Mouse (Mus musculus) kidney, postnatal 25 days (tissue): ENCODE measurements around the gene R3hdml.
"Not testable (repeated sequence)": the region's sequence is repeated elsewhere in the genome, so short reads cannot be mapped to it uniquely, and the experiment has no call there.

Source experiments
- DNase-seq, 2 experiments: peaks; one replicate each; pipeline ENCODE4 v3.0.0; 2021; ENCODE audit warnings: mixed read lengths in 2 of 2

The R3hdml gene

GRCm38 (mm10) chr2:163492018-163492417, at the start of gene R3hdml:
Gene R3hdml (plus strand): TSS chr2:163492318.
- DNase-seq, result peak in 1 of 2 experiments; percentile 27

- no peak for DNase-seq
These were observed 48.6 kb upstream of the R3hdml start for GRCm38 (mm10) chr2:163443543-163443942.

GRCm38 (mm10) chr2:163444017-163444416, 48.1 kb upstream of the R3hdml start:
- DNase-seq, result no peak

DNA sequence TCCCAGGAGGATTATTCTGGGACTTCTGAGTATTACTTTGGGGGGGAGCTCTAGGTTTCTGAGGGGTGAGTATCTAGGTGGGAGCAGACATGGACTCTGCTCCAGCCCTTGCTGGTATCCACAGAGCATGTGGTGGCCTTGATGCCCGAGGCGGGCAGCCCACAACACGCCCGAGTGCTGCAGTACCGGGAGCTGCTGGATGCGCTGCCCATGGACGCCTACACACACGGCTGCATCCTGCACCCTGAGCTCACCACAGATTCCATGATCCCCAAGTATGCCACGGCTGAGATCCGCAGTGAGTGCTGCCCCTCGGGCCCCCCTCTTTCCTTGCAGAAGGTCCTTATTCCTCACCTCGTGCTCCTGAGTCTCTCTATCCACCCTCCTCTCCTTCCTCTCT, 44.7 kb upstream of the R3hdml start:
- no peak for DNase-seq

DNA sequence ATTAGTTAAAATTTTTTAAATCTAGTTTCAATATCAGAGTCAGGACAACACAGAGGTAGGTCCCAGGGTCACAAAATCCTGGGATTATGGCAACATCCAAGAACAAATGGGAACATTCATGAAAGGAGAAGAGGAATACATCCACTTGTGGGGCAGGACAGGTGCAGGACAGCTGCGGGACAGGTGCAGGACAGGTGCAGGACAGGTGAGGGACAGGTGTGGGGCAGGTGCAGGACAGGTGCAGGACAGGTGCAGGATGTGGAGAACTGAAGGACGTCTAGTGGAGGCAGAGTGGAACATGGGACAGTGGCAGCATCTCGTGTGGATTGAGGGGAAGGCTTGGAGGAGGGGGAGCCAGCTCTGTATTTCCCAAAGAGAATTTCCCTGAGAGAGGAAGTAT, 42.8 kb upstream of the R3hdml start:
- DNase-seq, result no peak

DNA sequence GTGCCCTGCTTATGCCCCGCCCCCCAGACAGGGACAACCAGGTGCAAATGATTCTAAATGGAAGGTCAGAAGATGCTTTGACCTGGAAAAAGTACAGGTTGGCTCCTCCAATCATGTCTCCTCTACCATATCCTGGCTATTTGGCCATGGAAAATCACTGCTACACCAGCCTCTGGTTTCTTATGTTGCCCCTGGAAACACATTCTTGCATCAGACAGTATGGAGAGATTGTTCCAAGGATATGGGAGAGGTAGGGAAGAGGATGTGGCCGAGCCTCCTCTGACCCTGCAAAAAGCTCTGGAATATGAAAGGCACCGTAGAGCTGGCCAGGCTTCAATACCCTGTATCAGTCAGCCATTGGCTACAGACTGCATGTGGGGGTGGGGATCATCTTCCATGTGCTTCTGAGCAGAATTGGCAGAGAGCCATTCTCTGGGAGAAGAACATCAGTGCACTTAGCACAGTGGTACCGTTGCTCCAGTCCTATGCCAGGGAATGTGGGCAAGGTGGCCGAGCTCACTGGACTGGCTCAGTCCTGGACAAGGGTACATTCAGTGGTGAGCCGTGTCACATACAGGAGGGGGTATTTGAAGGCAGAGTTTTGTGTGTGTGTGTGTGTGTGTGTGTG, 41.3 kb upstream of the R3hdml start:
- DNase-seq, result no peak

DNA sequence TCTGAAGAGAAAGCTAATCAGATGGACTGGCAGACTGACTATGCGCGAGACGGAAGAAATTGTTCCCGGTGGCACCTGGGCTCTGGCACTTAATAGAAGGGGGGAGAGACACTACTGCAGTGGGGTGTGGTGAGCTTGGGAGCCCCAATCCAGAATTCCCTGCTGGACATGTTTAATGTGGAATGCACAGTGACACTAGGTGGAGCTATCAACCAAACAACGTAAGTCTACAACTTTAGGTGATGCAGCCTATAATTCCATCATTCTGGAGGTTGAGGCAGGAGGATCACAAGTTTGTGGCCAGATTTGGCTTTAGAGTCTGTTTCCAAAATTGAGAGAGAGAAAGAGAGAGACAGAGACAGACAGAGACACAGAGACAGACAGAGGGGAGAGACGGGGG, 39.4 kb upstream of the R3hdml start:
- DNase-seq, result no peak

GRCm38 (mm10) chr2:163453378-163453777, 38.7 kb upstream of the R3hdml start:
- DNase-seq, result no peak

GRCm38 (mm10) chr2:163458539-163459265, 33.4 kb upstream of the R3hdml start:
- DNase-seq, result peak in 1 of 2 experiments; percentile 21

DNA sequence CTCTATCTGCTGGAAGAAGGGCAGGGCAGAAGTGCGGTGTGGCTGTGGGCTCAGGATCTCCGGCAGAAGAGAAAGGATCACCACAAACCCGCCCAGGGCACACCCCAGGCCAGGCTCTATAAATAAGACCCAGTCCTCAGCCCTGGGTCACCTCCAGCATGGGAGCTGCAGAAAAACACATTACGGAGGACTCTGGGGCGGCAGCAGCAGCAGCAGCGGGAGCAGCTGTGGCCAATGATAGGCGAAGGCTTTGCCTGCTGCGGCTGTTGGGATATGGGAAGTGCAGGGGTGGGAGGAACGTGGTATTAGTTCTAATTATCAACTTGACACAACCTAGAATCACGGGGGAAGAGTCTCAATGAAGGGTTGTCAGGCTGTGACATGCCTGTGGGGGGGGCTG, 32.7 kb upstream of the R3hdml start:
- peak in 1 of 2 experiments; percentile 12 for DNase-seq

DNA sequence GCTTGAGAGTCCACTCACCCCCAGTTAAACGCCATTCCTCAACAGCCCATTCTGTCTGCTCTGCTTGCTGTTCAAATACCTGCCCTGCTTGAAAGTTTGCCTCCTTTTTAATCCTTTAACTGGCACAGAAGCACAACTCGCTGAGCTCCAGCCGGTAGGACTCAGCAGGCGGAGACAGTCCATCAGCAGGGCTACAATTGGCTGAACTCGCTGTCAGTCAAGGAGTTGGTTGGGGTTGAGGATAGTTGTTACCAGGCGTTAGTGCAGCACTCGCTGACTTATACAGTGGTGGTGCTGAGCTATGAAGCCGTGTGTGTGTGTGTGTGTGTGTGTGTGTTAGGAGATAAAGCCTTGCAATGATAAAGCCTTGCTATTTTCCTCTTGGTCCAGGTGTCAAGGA, 31.5 kb upstream of the R3hdml start:
- DNase-seq, result no peak

DNA sequence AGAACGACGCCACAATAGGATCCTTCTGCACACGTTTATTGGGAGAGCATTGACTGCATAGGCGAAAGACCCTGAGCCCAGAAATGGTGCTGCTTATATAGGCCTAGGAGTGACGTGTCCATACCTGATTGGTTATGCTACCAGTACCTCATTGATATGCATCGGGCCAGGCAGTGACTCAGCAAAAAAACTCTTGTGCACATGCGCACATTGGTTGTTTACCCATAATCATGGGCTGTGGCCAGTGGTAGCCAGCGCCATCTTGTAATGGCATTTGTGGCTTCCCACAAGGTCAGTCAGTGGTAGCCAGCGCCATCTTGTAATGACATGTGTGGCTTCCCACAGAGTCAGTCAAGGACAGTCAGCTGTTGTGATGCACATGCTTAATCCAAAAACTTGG, 30.8 kb upstream of the R3hdml start:
- DNase-seq, result not testable (repeated sequence)

GRCm38 (mm10) chr2:163462386-163462785, 29.7 kb upstream of the R3hdml start:
- DNase-seq, result no peak

DNA sequence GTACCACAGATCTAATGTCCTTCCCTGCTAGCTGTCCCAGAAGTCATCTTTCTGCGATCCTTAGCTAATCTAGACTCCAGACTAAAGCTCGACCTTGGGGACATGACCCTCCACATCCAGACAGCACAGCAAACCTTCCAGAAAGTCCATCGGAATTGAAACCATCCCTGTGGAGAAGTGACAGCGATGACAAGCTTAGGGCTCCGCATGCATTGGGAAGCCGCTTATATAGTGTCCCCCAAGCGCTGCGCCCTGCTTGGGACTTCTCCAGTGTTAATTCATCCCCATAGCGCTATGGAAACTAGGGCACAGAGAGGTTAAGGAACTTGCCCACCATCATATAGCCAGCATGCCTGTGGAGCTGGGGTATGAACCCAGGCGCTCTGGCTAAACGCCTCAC, 29.3 kb upstream of the R3hdml start:
- DNase-seq, result no peak

DNA sequence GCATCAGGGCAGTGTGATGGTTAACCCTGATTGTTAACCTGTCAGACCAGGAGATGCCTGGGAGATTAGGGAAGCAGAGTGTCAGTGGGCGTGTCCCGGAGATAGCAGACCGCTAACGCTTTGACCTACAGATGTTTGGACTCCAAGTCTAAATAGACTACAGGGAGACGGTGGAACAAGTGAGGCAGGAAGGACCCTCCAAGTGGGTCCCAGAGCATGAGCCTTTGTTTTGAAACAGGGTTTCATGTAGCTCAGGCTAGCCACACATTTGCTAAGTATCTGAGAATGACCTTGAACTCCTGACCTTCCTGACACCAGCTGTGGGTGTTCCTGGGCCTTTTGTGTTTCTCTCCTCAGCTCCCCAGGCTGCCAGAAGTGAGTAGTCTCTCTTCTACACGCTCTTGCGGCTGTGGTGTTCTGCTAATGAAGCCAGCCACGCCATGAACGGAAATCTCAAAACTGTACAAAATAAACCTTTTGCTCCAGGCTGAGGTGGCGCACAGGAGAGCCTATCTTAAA, 28.8 kb upstream of the R3hdml start:
- DNase-seq, result no peak

GRCm38 (mm10) chr2:163463998-163464397, 28.1 kb upstream of the R3hdml start:
- DNase-seq, result peak in 1 of 2 experiments; percentile 54

DNA sequence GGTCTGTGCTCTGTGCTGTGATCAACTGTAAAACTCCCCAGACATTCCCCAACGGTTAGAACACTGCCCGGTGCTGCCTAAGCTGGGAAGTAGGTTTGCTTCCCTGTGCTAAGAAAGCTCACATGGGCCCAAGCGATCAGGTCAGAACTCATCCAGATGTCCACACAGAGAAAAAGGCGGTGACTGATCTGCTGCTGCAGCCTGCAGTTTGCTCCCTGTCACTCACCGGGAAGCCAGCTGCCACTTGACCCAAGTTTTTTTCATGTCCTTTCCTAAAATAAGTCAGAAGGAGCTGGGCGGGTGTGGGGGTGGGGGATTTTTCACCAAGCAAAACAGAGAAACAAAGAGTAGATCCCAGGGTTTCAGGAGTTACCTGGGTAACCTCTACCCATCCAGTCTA, 27.6 kb upstream of the R3hdml start:
- DNase-seq, result no peak

- no peak for DNase-seq
These were observed 25.3 kb upstream of the R3hdml start for GRCm38 (mm10) chr2:163466771-163467170.

- no peak for DNase-seq
These were observed 24.5 kb upstream of the R3hdml start for GRCm38 (mm10) chr2:163467585-163467984.

- DNase-seq, result no peak
These were observed 23.3 kb upstream of the R3hdml start for GRCm38 (mm10) chr2:163468866-163469265.

DNA sequence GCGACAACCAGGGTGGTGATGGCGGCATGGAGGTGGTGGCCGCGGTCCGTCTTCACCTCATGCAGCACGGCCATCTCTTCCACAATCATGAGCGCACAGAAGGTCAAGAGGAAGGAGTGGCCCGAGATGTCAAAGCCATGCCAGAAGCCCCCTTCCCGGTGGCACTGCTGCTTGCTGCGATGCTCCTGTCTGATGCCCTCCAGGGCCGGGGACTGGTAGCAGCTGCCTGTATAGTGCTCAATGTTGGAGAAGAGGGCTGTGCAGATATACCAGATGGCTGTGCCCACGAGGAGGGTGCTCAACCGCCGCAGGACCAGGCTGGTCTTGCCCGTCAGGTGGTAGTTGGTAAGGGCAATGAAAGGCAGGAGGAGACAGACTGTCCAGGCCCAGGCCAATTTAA, 22.4 kb upstream of the R3hdml start:
- DNase-seq, result no peak

- DNase-seq, result no peak
These were observed 21.0 kb upstream of the R3hdml start for GRCm38 (mm10) chr2:163471136-163471535.

- peak; percentile 31 to 65 for DNase-seq
These were observed 20.2 kb upstream of the R3hdml start for GRCm38 (mm10) chr2:163471710-163472465.

- peak; percentile 97 to 98 for DNase-seq
These were observed 19.7 kb upstream of the R3hdml start, which contains the start of gene Fitm2 for GRCm38 (mm10) chr2:163472466-163472851. Gene Fitm2 (minus strand): TSS chr2:163472629.
